ENCODE assay signal across 22 mouse cellular contexts in genomic region chr17:26578771-26579170, GRCm38 (mm10). TPM values are rescaled to one million over a fixed set of nuclear protein-coding genes. Genes with fewer than 3 reads are reported as not detected.
DNase-seq lines count a peak whose midpoint lies in the region; TF ChIP-seq lines count a peak whose summit lies in the region.
"Had no signal": no experiment of that assay in that cellular context is flagged by ENCODE, and none has a peak within 500 bp of the region (broad histone marks: within the 10 kb centered on the region; RNA-seq: fewer than 3 reads in every experiment).

No protein-coding gene starts in this region.

- peak overlapping the region; percentile 85 for H3K27ac ChIP-seq in gastrocnemius, adult 2 months
- H3K27ac ChIP-seq in heart, embryonic 10.5 days = peak overlapping the region; percentile 44; the same call in 1 of the 2 replicates
- no peak overlapping the region for H3K27ac ChIP-seq in thymus, adult 2 months (ENCODE audit: control insufficient read depth, insufficient read depth, low read length)
- H3K27ac ChIP-seq: forebrain, embryonic 10.5 days; forebrain, embryonic 13.5 days; hindbrain, embryonic 14.5 days; hindbrain, postnatal 0 days had no signal

- TF ChIP-seq POLR2A in thymus, adult 2 months (IDR thresholded peaks at IDR 0.05; ENCODE audit: control insufficient read depth, extremely low read depth, insufficient read depth, low read length, poor library complexity) = no peak

- no peaks in the 10 kb centered on the region for H3K27me3 ChIP-seq in heart, embryonic 10.5 days (ENCODE audit: insufficient read depth, poor library complexity, severe bottlenecking)
- no peaks in the 10 kb centered on the region for H3K27me3 ChIP-seq in thymus, adult 2 months (ENCODE audit: control insufficient read depth, insufficient read depth, low read length)
- H3K27me3 ChIP-seq: CH12.LX; forebrain, embryonic 13.5 days; Patski had no signal

- H3K4me3 ChIP-seq in gastrocnemius, adult 2 months = no peak overlapping the region
- no peak overlapping the region for H3K4me3 ChIP-seq in heart, embryonic 10.5 days
- H3K4me3 ChIP-seq in thymus, adult 2 months (ENCODE audit: control insufficient read depth, insufficient read depth, low read length) = no peak overlapping the region
- H3K4me3 ChIP-seq: forebrain, embryonic 10.5 days; forebrain, embryonic 13.5 days had no signal

- TF ChIP-seq CTCF in gastrocnemius, adult 2 months (IDR thresholded peaks at IDR 0.05) = no peak
- no peak for TF ChIP-seq CTCF in thymus, adult 2 months (IDR thresholded peaks at IDR 0.05; ENCODE audit: borderline replicate concordance, control insufficient read depth, extremely low read depth, insufficient read depth, low read length, poor library complexity)

- no peaks in the 10 kb centered on the region for H3K9me3 ChIP-seq in heart, embryonic 10.5 days
- H3K9me3 ChIP-seq: forebrain, embryonic 10.5 days; forebrain, embryonic 13.5 days; G1E had no signal

- WGBS in heart, embryonic 10.5 days = 90% methylated on average over 11 of the region's 11 CpGs
- WGBS in thymus, adult 2 months = 93% methylated on average over 11 of the region's 11 CpGs

- no peak for DNase-seq in gastrocnemius, adult 2 months
- DNase-seq in gastrocnemius, adult 8-10 months (ENCODE audit: low spot score in 2 of 2) = no peak
- no peak for DNase-seq in heart, embryonic 10.5 days (ENCODE audit: low spot score)
- DNase-seq in heart, postnatal 25 days (ENCODE audit: low spot score) = no peak
- peak; percentile 53 for DNase-seq in thymus, postnatal 0 days (ENCODE audit: low spot score)
- DNase-seq in thymus, adult 2 months = no peak
- DNase-seq: adrenal gland, postnatal 36 days; B cell, adult 2 months; cerebellum, adult 11 months; cerebellum, adult 2 months; cerebellum, adult 9-11 months; gastrocnemius, postnatal 25 days; heart, postnatal 4 days; kidney, adult 18-20 months; kidney, adult 9 months had no signal

- peaks cover 65% of the 10 kb centered on the region for H3K36me3 ChIP-seq in heart, embryonic 10.5 days
- H3K36me3 ChIP-seq in thymus, adult 2 months (ENCODE audit: control insufficient read depth, insufficient read depth, low read length) = no peaks in the 10 kb centered on the region

- H3K4me1 ChIP-seq in heart, embryonic 10.5 days = peaks cover 94% of the 10 kb centered on the region
- H3K4me1 ChIP-seq in thymus, adult 2 months (replicated peaks; ENCODE audit: control insufficient read depth, insufficient read depth, low read length) = peaks cover 13% of the 10 kb centered on the region; the same call in 1 of the 2 replicates

- intact Hi-C loops in gastrocnemius, adult 2 months (cut with DNase I) = no loop called here
- intact Hi-C loops in heart, postnatal 25 days (cut with DNase I) = no loop called here

RNA-seq across cellular contexts. Expression of gene Dusp1, which starts 16.8 kb away (rescaled TPM):
- total RNA-seq in gastrocnemius, adult 2 months (2021) = 10 to 100 TPM; 73.0 to 89.6 TPM
- 10 to 100 TPM; 49.6 to 99.2 (median 59.4) TPM for total RNA-seq in gastrocnemius, adult 8-10 months (2022)
- polyA plus RNA-seq in heart, embryonic 10.5 days (2016; fragmentation: Nextera tagmentation; extraction: Ambion mirVana) = 28.8 and 31.5 TPM in 2 replicates
- total RNA-seq in heart, postnatal 25 days (2021) = 10 to 100 TPM; 44.8 to 66.4 TPM
- polyA plus RNA-seq in thymus, postnatal 0 days (2015; fragmentation: Nextera tagmentation; extraction: Ambion mirVana) = 22.4 and 26.4 TPM in 2 replicates
- polyA plus RNA-seq in thymus, adult 2 months (2012; rRNA removed) = 53.8 and 59.3 TPM in 2 replicates

RNA-seq across cellular contexts. Expression of gene Ergic1, which starts 17.5 kb away (rescaled TPM):
- total RNA-seq in gastrocnemius, adult 2 months (2021) = 10 to 100 TPM; 40.3 to 60.3 TPM
- total RNA-seq in gastrocnemius, adult 8-10 months (2022) = 10 to 100 TPM; 42.1 to 62.2 (median 50.9) TPM
- polyA plus RNA-seq in heart, embryonic 10.5 days (2016; fragmentation: Nextera tagmentation; extraction: Ambion mirVana) = 130 and 150 TPM in 2 replicates
- total RNA-seq in heart, postnatal 25 days (2021) = 10 to 100 TPM; 54.2 to 58.4 TPM
- polyA plus RNA-seq in thymus, postnatal 0 days (2015; fragmentation: Nextera tagmentation; extraction: Ambion mirVana) = 64.6 and 70.2 TPM in 2 replicates
- polyA plus RNA-seq in thymus, adult 2 months (2012; rRNA removed) = 80.2 and 86.3 TPM in 2 replicates
